Comparison of ENCODE assay signal across 29 mouse cellular contexts in genomic region chr19:6070571-6071250, GRCm38 (mm10). TPM values are rescaled to one million over a fixed set of nuclear protein-coding genes. Genes with fewer than 3 reads are reported as not detected.
DNase-seq lines count a peak whose midpoint lies in the region; ATAC-seq and TF ChIP-seq lines count a peak whose summit lies in the region.
"Had no signal": no experiment of that assay in that cellular context is flagged by ENCODE, and none has a peak within 500 bp of the region (broad histone marks: within the 10 kb centered on the region; RNA-seq: fewer than 3 reads in every experiment).

No protein-coding gene starts in this region.

- TF ChIP-seq CTCF in G1E (IDR thresholded peaks at IDR 0.05; ENCODE audit: low read depth, low read length) = no peak

- no peak overlapping the region for H3K4me2 ChIP-seq in midbrain, embryonic 13.5 days (replicated peaks)
- H3K4me2 ChIP-seq in midbrain, embryonic 15.5 days = no peak overlapping the region
- H3K4me2 ChIP-seq: hindbrain, embryonic 13.5 days; intestine, embryonic 15.5 days; neural tube, embryonic 13.5 days; stomach, embryonic 15.5 days had no signal

- H3K27ac ChIP-seq in midbrain, embryonic 13.5 days = no peak overlapping the region
- no peak overlapping the region for H3K27ac ChIP-seq in midbrain, embryonic 15.5 days
- H3K27ac ChIP-seq: gastrocnemius, adult 2 months; heart, embryonic 10.5 days; hindbrain, embryonic 13.5 days; intestine, embryonic 15.5 days; limb, embryonic 10.5 days; neural tube, embryonic 13.5 days; stomach, embryonic 15.5 days had no signal

- H3K9ac ChIP-seq in midbrain, embryonic 13.5 days (replicated peaks) = peak overlapping the region; percentile 28; the same call in 1 of the 2 replicates
- no peak overlapping the region for H3K9ac ChIP-seq in midbrain, embryonic 15.5 days
- H3K9ac ChIP-seq: hindbrain, embryonic 13.5 days; intestine, embryonic 15.5 days; liver, postnatal 0 days; neural tube, embryonic 13.5 days; stomach, embryonic 15.5 days had no signal

- 93% methylated on average over 31 of the region's 31 CpGs for WGBS in midbrain, embryonic 13.5 days
- WGBS in midbrain, embryonic 15.5 days = 92% methylated on average over 31 of the region's 31 CpGs

- peaks cover 29% of the 10 kb centered on the region for H3K4me1 ChIP-seq in midbrain, embryonic 13.5 days (replicated peaks)
- peaks cover 28% of the 10 kb centered on the region for H3K4me1 ChIP-seq in midbrain, embryonic 15.5 days
- H3K4me1 ChIP-seq in G1E (ENCODE audit: insufficient read depth, low read depth, low read length) = peaks cover 46% of the 10 kb centered on the region

- DNase-seq in cerebellum, adult 9-11 months = peak; percentile 37
- DNase-seq in cerebellum, adult 18-20 months = no peak
- DNase-seq in G1E (ENCODE audit: low spot score) = no peak
- DNase-seq in splenic B cell, adult 2 months (ENCODE audit: low read depth, low spot score) = peak; percentile 65
- DNase-seq in ovary, postnatal 14 days (ENCODE audit: low spot score) = no peak
- DNase-seq: cerebellum, adult 9-10 months; embryo, embryonic 11 days; gastrocnemius, adult 2 months; heart, postnatal 10 days; kidney, adult 9 months; kidney, postnatal 4 days; liver, postnatal 0 days; lung, postnatal 10 days had no signal

- peaks cover 46% of the 10 kb centered on the region for H3K36me3 ChIP-seq in midbrain, embryonic 13.5 days
- H3K36me3 ChIP-seq in midbrain, embryonic 15.5 days (replicated peaks) = peaks cover 23% of the 10 kb centered on the region
- H3K36me3 ChIP-seq in G1E (replicated peaks) = peaks cover 82% of the 10 kb centered on the region
- H3K36me3 ChIP-seq in splenic B cell, adult 2 months (ENCODE audit: control insufficient read depth, insufficient read depth, low read length, poor library complexity, severe bottlenecking) = no peaks in the 10 kb centered on the region; the same call in 1 of the 2 replicates

- H3K9me3 ChIP-seq in midbrain, embryonic 13.5 days = no peaks in the 10 kb centered on the region
- no peaks in the 10 kb centered on the region for H3K9me3 ChIP-seq in midbrain, embryonic 15.5 days
- no peaks in the 10 kb centered on the region for H3K9me3 ChIP-seq in G1E (replicated peaks)
- H3K9me3 ChIP-seq: heart, embryonic 10.5 days; hindbrain, embryonic 13.5 days; intestine, embryonic 15.5 days; limb, embryonic 10.5 days; neural tube, embryonic 13.5 days; stomach, embryonic 15.5 days had no signal

- no peak for ATAC-seq in midbrain, embryonic 13.5 days
- ATAC-seq in midbrain, embryonic 15.5 days (replicated peaks) = no peak
- no peak for ATAC-seq in G1E (ENCODE audit: extremely low read depth, insufficient number of reproducible peaks, low FRiP score, poor library complexity, severe bottlenecking)
- ATAC-seq: intestine, embryonic 15.5 days; liver, postnatal 0 days had no signal

- no peak overlapping the region for H3K4me3 ChIP-seq in midbrain, embryonic 13.5 days (replicated peaks)
- no peak overlapping the region for H3K4me3 ChIP-seq in midbrain, embryonic 15.5 days
- peak overlapping the region; percentile 3; the same call in 1 of the 2 replicates for H3K4me3 ChIP-seq in G1E (ENCODE audit: low read depth, low read length)
- H3K4me3 ChIP-seq: gastrocnemius, adult 2 months; heart, embryonic 10.5 days; hindbrain, embryonic 13.5 days; intestine, embryonic 15.5 days; limb, embryonic 10.5 days; neural tube, embryonic 13.5 days; stomach, embryonic 15.5 days had no signal

- H3K27me3 ChIP-seq in midbrain, embryonic 13.5 days = no peaks in the 10 kb centered on the region
- H3K27me3 ChIP-seq in midbrain, embryonic 15.5 days (replicated peaks) = no peaks in the 10 kb centered on the region
- no peaks in the 10 kb centered on the region for H3K27me3 ChIP-seq in G1E (ENCODE audit: insufficient read depth, low read length)
- H3K27me3 ChIP-seq in splenic B cell, adult 2 months (ENCODE audit: control insufficient read depth, insufficient read depth, low read length, poor library complexity, severe bottlenecking) = no peaks in the 10 kb centered on the region
- H3K27me3 ChIP-seq: hindbrain, embryonic 13.5 days; intestine, embryonic 15.5 days; neural tube, embryonic 13.5 days; stomach, embryonic 15.5 days had no signal

RNA-seq across cellular contexts. Expression of gene Tm7sf2, which starts 2.5 kb away (rescaled TPM):
- polyA plus RNA-seq in midbrain, embryonic 13.5 days (2015; fragmentation: Nextera tagmentation; extraction: Ambion mirVana) = 44.1 and 45.9 TPM in 2 replicates
- 51.3 and 53.8 TPM in 2 replicates for polyA plus RNA-seq in midbrain, embryonic 15.5 days (2015; fragmentation: Nextera tagmentation; extraction: Ambion mirVana)
- total RNA-seq in G1E (2014; fragmentation: Nextera tagmentation) = 22.9 and 24.0 TPM in 2 replicates
- 17.2 and 21.4 TPM in 2 replicates for total RNA-seq in G1E (2017)
- 15.0 and 20.0 TPM in 2 replicates for polyA plus RNA-seq in G1E (2012)

RNA-seq across cellular contexts. Expression of gene Vps51, which starts 6.3 kb away (rescaled TPM):
- 90.8 and 91.4 TPM in 2 replicates for polyA plus RNA-seq in midbrain, embryonic 13.5 days (2015; fragmentation: Nextera tagmentation; extraction: Ambion mirVana)
- 100.0 and 102 TPM in 2 replicates for polyA plus RNA-seq in midbrain, embryonic 15.5 days (2015; fragmentation: Nextera tagmentation; extraction: Ambion mirVana)
- total RNA-seq in G1E (2014; fragmentation: Nextera tagmentation) = 24.7 and 32.4 TPM in 2 replicates
- 33.2 and 39.8 TPM in 2 replicates for total RNA-seq in G1E (2017)
- 29.3 and 34.9 TPM in 2 replicates for polyA plus RNA-seq in G1E (2012)

RNA-seq across cellular contexts. Expression of gene Tmem262, which starts 9.1 kb away (rescaled TPM):
- not detected in 2 replicates for polyA plus RNA-seq in midbrain, embryonic 13.5 days (2015; fragmentation: Nextera tagmentation; extraction: Ambion mirVana)
- polyA plus RNA-seq in midbrain, embryonic 15.5 days (2015; fragmentation: Nextera tagmentation; extraction: Ambion mirVana) = not detected in 2 replicates
- total RNA-seq in G1E (2014; fragmentation: Nextera tagmentation) (not detected in 2 replicates), G1E (2017) (not detected in 2 replicates)
- polyA plus RNA-seq in G1E (2012) = not detected in 2 replicates
- total RNA-seq: adrenal gland, postnatal 4 days; gastrocnemius, adult 2 months; heart, postnatal 10 days; layer of hippocampus, postnatal 10 days; left cerebral cortex, adult 8-10 months; liver, adult 2 months; megakaryocyte, adult 5-6 weeks had no signal
- polyA plus RNA-seq: forebrain, embryonic 11.5 days; gonadal fat pad, adult 2 months; heart, embryonic 10.5 days; hindbrain, embryonic 13.5 days; intestine, embryonic 15.5 days; limb, embryonic 10.5 days; liver, adult 2 months; liver, postnatal 0 days; neural tube, embryonic 13.5 days; stomach, embryonic 15.5 days; thymus, postnatal 0 days had no signal

RNA-seq across cellular contexts. Expression of gene Znhit2, which starts 9.7 kb away (rescaled TPM):
- polyA plus RNA-seq in midbrain, embryonic 13.5 days (2015; fragmentation: Nextera tagmentation; extraction: Ambion mirVana) = 27.4 and 33.1 TPM in 2 replicates
- 30.8 and 34.7 TPM in 2 replicates for polyA plus RNA-seq in midbrain, embryonic 15.5 days (2015; fragmentation: Nextera tagmentation; extraction: Ambion mirVana)
- total RNA-seq in G1E (2014; fragmentation: Nextera tagmentation) (8.3 and 16.3 TPM in 2 replicates), G1E (2017) (11.0 and 23.3 TPM in 2 replicates)
- 58.7 and 60.6 TPM in 2 replicates for polyA plus RNA-seq in G1E (2012)

RNA-seq across cellular contexts. Expression of gene Gm28374, which starts 11.3 kb away (rescaled TPM):
- 2.4 TPM in 2 replicates for polyA plus RNA-seq in midbrain, embryonic 13.5 days (2015; fragmentation: Nextera tagmentation; extraction: Ambion mirVana)
- 1.3 and 1.5 TPM in 2 replicates for polyA plus RNA-seq in midbrain, embryonic 15.5 days (2015; fragmentation: Nextera tagmentation; extraction: Ambion mirVana)
- total RNA-seq in G1E (2014; fragmentation: Nextera tagmentation) (not detected in 2 replicates), G1E (2017) (0.87 and 0.98 TPM in 2 replicates)
- 0.37 and 0.75 TPM in 2 replicates for polyA plus RNA-seq in G1E (2012)
- total RNA-seq: gastrocnemius, adult 2 months; heart, postnatal 10 days had no signal

Comparison
In these comparisons a context has a peak if more than half of its experiments do, and no peak if none do; other contexts are left out.
1. DNase-seq: peak in cerebellum, adult 9-11 months (single experiment) and splenic B cell, adult 2 months (single experiment); none in cerebellum, adult 18-20 months (0 of 2), G1E (single experiment) and ovary, postnatal 14 days (single experiment).